Mouse (Mus musculus) R1 (cell line): ENCODE measurements at regions not wholly inside any gene's neighbourhood (a gene's known extent, or its start where the extent isn't known, plus 50 kb on each side); places are given as distances from the start of the nearest gene placed in this dataset.
A peak's percentile ranks its signal among the peaks of the same experiment; 100 is the strongest.

Source experiments
- DNase-seq: peaks from one replicate; pipeline ENCODE4 v3.0.0-alpha.2; 2018; ENCODE audit warnings: low read depth, low spot score

GRCm38 (mm10) chr9:61225882-61226281, 146.3 kb upstream of the Tle3 start:
- no peak for DNase-seq

- DNase-seq: peak; percentile 77
These were observed 145.4 kb upstream of the Tle3 start for GRCm38 (mm10) chr9:61226596-61227384.

DNA sequence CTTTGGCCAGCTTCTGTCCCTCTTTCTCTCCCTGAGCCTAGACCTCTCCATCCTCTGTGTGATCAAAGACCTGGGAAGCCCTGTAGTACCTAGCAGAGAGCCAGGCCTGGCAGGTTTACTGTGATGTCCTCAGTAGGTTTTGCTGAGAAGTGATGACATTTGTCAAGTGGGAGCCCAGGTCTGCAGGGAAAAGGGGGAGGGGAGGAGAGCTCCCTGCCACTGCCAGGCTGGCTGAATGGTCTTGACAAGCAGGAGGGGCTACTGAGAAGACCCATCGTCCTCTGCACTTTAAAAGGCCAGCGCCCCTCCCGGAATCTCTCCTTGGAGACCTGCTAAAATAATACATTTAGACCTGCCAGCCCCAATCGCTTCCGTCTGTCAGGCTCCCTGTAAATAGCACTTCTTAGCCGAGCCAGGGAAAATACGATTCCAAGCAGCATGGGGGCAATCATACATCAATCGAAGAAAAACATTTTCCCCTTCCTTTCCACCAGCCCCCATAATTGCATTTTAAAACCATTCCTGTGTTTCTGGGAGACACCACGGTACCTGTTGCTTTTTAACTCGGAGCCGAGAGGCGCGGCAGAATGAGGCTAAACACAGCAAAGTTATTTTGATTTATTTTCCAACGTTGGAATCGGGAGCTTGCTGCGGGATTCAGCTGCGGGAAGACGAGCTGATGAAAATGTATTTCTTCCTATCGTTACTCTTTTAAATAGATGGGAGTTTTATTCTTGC, 144.5 kb upstream of the Tle3 start:
- DNase-seq: no peak

DNA sequence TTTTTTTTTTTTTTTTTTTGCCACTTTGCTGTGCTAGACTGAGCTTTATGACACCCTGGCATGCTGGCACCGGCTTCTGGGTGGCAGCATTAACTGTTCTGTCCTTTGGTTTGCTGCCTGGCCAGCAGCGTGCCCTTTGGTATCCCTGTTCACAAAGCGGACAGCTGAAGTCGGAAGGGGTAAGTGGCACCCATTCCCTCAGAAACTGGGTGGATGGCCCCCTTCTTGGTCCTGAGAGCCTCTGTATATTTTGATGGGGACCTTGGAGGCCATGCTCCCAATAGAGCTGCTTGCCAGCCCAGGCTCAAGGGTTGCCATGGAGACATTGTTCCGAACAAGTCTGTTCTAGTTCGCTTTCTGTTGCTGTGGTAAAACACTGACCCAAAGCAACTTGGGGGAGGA, 143.9 kb upstream of the Tle3 start:
- DNase-seq: peak; percentile 83

GRCm38 (mm10) chr9:61230306-61230705, 141.9 kb upstream of the Tle3 start:
- DNase-seq: no peak

- no peak for DNase-seq
These were observed 139.5 kb upstream of the Tle3 start for GRCm38 (mm10) chr9:61232630-61233029.

DNA sequence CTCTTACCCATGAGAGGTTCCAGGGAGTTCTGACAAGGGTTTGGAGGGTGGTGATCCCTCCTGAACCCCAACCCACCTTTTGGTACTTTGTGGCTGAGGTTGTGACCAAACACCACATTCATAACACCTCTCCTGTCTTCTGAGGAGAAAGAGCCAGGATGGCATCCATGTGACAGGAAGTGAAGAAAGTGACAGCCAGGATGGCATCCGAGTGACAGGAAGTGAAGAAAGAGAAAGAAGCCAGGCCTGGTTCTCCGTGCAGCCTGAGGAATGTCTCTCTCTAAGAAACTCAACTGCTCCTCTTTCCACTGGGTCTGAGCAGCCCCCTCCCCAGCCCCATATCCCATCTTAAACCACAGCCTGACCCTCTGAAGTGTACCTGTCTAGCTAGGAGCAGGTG, 138.9 kb upstream of the Tle3 start:
- no peak for DNase-seq

GRCm38 (mm10) chr9:61235653-61236610, 136.2 kb upstream of the Tle3 start:
- DNase-seq: no peak

DNA sequence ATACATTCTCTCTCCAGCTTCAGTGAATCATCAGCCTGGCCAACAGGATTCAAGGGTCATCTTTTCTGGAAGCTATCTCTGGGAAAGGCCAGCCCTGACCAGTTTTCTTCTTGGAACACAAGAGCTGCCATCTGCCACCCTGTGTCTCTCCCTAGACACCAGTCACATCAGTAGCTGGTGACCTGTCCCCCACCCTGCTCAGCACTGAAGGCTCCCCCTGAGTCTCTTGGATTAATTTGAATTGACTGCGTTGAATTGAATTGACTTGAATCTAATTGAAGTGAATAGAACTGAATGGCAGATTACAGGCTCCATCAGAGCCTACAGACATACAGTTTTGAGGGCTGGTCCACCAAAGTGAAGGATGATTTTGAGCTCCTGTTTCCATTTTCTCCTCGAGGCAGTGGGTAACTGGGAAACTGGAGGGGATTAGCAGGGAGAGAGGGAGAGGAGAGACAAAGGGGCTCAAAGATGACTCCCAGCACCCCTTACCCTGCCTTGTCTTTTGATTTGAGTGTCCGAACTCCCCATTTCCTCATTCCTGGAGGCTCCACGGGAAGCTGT, 133.4 kb upstream of the Tle3 start:
- no peak for DNase-seq

- no peak for DNase-seq
These were observed 132.8 kb upstream of the Tle3 start for GRCm38 (mm10) chr9:61239328-61239727.

GRCm38 (mm10) chr9:61241442-61241841, 130.7 kb upstream of the Tle3 start:
- DNase-seq: no peak

- no peak for DNase-seq
These were observed 129.9 kb upstream of the Tle3 start for GRCm38 (mm10) chr9:61242167-61242860.

- DNase-seq: no peak
These were observed 128.9 kb upstream of the Tle3 start for GRCm38 (mm10) chr9:61243289-61243688.

- DNase-seq: peak; percentile 34
These were observed 122.3 kb upstream of the Tle3 start for GRCm38 (mm10) chr9:61249691-61250425.

DNA sequence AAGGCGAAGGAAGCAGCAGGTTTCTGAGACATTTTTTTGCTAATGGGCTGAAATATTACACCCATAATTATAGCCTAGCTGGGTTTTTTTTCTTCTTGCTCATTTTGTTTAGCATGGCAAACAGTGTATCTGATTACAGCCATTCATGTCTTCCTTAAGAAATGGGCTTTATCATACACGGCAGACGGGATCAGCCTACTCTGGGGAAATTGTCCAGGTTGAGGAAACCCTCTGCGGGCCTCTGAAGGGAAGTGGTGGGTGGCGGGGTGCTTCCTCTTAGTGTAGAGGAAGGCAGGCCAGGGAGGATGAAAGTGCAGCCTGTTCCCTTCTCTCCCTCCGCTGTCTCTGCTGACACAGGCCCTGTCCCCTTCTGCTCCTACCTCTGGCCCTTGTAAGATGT, 120.6 kb upstream of the Tle3 start:
- no peak for DNase-seq

DNA sequence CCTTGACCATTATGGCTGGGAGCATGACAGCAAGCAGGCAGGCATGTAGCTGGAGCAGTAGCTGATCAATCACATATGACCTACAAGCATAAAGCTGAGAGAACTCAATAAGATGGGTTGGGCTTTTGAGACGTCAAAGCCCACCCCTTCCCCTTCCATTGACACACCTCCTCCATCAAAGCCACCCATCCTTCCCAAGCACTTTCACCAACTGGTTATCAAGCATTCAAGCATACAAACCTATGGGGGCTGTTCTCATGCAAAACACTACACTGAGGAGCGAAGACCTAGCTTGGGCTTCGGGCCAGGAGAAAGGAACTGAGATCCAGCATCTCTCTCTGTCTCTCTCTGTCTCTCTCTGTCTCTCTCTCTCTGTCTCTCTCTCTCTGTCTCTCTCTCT, 118.4 kb upstream of the Tle3 start:
- peak; percentile 55 for DNase-seq

GRCm38 (mm10) chr9:61257488-61257887, 114.7 kb upstream of the Tle3 start:
- no peak for DNase-seq

DNA sequence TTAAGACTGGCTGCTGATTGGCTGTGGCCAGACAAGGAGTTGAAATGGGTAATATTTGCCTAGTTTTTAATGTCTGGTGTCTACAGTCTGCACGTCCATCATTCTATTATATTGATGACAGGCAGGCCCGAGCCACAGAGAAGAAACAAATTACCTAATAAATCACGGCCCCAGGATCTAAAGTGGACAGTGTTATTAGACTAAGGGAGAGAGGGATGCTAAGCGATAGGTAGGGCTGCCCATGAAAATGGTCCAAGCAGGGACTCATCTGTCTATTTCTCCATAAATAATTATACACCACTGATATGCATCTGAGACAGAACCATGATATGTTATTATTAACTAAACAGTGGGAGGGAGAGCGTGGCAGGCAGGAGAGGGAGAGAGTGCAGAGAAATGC, 114.1 kb upstream of the Tle3 start:
- no peak for DNase-seq

DNA sequence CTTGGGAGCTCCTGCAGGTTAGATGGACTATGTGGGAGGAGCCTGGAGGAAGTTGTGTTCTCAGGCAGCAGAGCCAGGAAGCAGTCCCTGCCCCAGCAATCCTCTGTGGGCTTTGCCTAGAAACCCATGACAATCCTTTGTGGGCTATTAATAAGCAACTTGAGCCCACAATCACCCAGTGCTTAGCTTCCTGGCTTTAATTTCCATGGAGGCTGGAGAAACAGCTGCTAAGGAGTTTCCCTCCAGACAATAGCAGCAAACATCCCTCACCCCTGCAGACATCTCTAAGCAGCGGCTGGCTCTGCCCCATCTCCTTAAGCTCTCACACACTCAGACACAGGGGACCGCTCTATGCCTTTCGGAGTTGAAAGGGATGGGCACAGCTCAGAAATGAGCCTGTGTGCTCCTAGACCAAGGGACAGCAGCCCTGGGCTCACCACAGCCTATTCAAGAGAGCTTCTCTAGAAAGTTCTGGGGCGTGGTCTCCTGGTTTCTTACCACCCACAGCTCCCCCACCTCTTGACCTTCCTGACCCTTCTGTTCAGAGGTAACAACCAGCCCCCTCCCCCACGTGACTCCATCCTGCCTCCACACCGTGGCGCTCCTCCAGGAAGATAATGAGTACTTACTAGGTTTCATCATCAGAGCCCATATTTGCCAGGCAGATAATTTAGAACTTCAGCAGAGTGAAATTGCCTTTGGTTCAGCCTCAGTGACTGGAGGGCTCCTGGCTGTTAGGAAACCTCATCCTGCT, 112.6 kb upstream of the Tle3 start:
- DNase-seq: peak; percentile 95

GRCm38 (mm10) chr9:61261263-61261662, 110.9 kb upstream of the Tle3 start:
- no peak for DNase-seq
